Mouse (Mus musculus) lung, embryonic 14.5 days (tissue): ENCODE data around the gene Tedc1. TPM values are rescaled to one million over a fixed set of nuclear protein-coding genes. Genes with fewer than 3 reads are reported as not detected.
A peak's percentile ranks its signal among the peaks of the same experiment; 100 is the strongest.

Experiments used
- ATAC-seq: fragments of 200-750 bp; cut with Nextera tagmentation; 2 replicates; pipeline ENCODE4 v1.8.0; 2017; ENCODE audit warnings: mild to moderate bottlenecking, moderate TSS enrichment, moderate library complexity; ENCODE audit not compliant: insufficient read depth
- DNase-seq: peaks from one replicate; pipeline ENCODE4 v3.0.0-alpha.2; 2015
- H3K27ac ChIP-seq: fragments of 300-500 bp; sonication (generic); 2 replicates; pipeline ENCODE4 v1.5.1; 2014; ENCODE audit warnings: low read depth, mild to moderate bottlenecking, moderate library complexity
- H3K27me3 ChIP-seq: fragments of 300-500 bp; sonication (generic); 2 replicates; pipeline ENCODE4 v1.6.1; 2014; ENCODE audit warnings: low read length, control low read depth; ENCODE audit not compliant: insufficient read depth
- H3K36me3 ChIP-seq: fragments of 300-500 bp; sonication (generic); 2 replicates; pipeline ENCODE4 v1.6.1; 2014; ENCODE audit warnings: control low read depth; ENCODE audit not compliant: insufficient read depth
- H3K4me1 ChIP-seq: fragments of 300-500 bp; sonication (generic); 2 replicates; pipeline ENCODE4 v1.6.1; 2014; ENCODE audit warnings: antibody characterized with exemption, control low read depth; ENCODE audit not compliant: insufficient read depth
- H3K4me2 ChIP-seq: fragments of 300-500 bp; sonication (generic); 2 replicates; pipeline ENCODE4 v1.6.1; 2014; ENCODE audit warnings: mild to moderate bottlenecking
- H3K4me3 ChIP-seq: fragments of 300-500 bp; sonication (generic); 2 replicates; pipeline ENCODE4 v1.5.1; 2014; ENCODE audit warnings: low read depth, low read length
- H3K9ac ChIP-seq: fragments of 300-500 bp; sonication (generic); 2 replicates; pipeline ENCODE4 v1.6.1; 2014
- H3K9me3 ChIP-seq: fragments of 300-500 bp; sonication (generic); 2 replicates; pipeline ENCODE4 v1.6.1; 2016; ENCODE audit warnings: low read depth, low read length, control low read depth
- CTCF ChIP-seq: IDR thresholded peaks from 2 replicates; pipeline ENCODE4 v1.5.1; 2016; ENCODE audit warnings: antibody characterized with exemption, low read depth
- WGBS: fragments of 180-500 bp; shearing (Covaris S2); extraction: QIAGEN DNeasy Blood & Tissue Kit; methylation state at CpG from one replicate; pipeline ENCODE4 v1.1.7; 2014; 5-methylcytosine and 5-hydroxymethylcytosine counted together
- polyA plus RNA-seq: library from polyadenylated mRNA; unstranded; fragments of >200 nt; fragmentation: Nextera tagmentation; extraction: Ambion mirVana; gene quantifications from 2 replicates; pipeline ENCODE4 v1.2.1, GENCODE M21; 2014

The Tedc1 gene
- polyA plus RNA-seq, 1 experiment from 2014 or later, result 35.1 TPM

DNA sequence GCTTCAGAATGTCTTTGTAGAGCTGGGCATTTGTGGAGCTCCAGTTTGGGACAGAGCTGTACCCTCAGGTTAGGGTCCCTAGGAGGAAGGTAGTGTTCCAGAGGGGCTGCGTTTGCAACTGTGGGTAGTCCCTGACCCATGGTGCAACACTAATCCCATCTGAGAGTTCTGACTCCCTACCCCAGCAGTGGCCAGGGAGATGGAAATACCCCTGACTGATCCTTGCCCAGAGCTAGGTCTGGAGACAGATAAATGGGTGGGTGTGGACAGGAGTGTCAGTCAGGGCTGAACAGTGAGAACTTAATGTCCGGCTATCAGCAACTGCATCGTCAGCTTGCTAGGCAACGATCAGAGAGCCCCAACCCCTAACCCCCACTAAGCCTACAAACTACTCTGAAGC, 5.6 kb upstream of the Tedc1 start:
- peaks cover 5% of the 10 kb centered on the region; the same call in 1 of the 2 replicates for H3K36me3 ChIP-seq
- 71% methylated on average over 4 of the region's 4 CpGs for WGBS
- ATAC-seq (no peak), DNase-seq (no peak)
- H3K9ac ChIP-seq, result no peak overlapping the region
- no peak overlapping the region for H3K4me2 ChIP-seq
- TF ChIP-seq CTCF, result no peak
- peaks cover 6% of the 10 kb centered on the region; the same call in 1 of the 2 replicates for H3K4me1 ChIP-seq
- no peaks in the 10 kb centered on the region for H3K9me3 ChIP-seq
- H3K27me3 ChIP-seq, result peaks cover 18% of the 10 kb centered on the region; the same call in 1 of the 2 replicates
- H3K27ac ChIP-seq, result no peak overlapping the region
- H3K4me3 ChIP-seq, result no peak overlapping the region

DNA sequence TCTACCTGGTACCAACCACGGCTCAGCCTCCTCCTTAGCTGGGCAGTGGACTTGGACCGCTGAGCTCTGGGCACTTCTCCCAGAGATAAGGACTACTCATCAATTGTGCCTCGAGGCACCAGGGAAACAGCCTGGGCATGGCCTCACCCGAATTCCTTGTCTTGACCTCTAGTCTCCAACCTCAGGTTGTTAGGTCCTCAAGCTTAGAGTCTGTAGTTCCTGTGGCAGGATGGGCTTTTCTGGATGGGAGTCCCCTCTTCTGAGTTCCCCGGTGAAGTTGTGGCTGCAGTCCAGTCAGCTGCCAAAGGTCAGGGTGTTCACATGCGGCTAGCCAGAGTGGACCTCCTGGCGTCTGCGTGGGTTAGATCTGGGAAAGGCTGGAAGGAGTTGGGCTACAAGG, 5.2 kb upstream of the Tedc1 start:
- H3K4me1 ChIP-seq, result peaks cover 6% of the 10 kb centered on the region; the same call in 1 of the 2 replicates
- no peak overlapping the region for H3K27ac ChIP-seq
- H3K36me3 ChIP-seq, result 0 out of 2 replicates have a peak, but pooled peaks cover under 1% of the 10 kb centered on the region
- H3K4me2 ChIP-seq, result peak overlapping the region; percentile 86
- ATAC-seq (no peak), DNase-seq (no peak)
- H3K4me3 ChIP-seq, result no peak overlapping the region; the same call in 1 of the 2 replicates
- H3K9ac ChIP-seq, result no peak overlapping the region
- no peaks in the 10 kb centered on the region for H3K9me3 ChIP-seq
- no peak for TF ChIP-seq CTCF
- H3K27me3 ChIP-seq, result peaks cover 18% of the 10 kb centered on the region; the same call in 1 of the 2 replicates
- WGBS, result 65% methylated on average over 8 of the region's 8 CpGs

DNA sequence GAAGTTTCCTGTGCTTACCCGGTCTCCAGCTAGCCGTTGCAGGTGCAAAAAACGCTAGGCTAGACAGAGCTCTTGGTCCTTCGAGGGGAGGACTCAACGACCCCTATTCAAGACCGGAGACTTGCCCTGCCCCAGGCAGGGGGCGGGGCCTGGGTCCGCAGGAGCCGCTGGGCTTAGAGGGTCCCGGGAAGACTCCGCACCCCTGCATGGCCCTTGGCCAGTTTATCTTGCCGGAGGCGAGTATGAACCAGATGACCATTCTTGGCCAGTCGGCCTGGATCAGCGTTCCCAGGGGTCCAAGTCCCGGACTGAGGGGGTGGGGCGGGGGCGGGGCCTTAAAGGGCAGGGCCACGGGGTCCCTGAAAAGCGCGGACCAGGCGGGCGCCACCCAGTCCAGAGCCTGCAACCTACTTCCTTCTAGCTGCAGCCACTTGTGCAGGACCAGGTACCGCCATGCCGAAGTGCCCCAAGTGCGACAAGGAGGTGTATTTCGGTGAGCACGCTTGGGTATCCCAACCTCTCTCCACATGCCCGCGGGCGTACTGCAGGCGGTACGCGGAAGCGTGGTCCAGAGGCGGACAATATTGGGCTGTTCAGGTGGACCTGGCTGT, 4.5 kb upstream of the Tedc1 start:
- ATAC-seq (no peak), DNase-seq (peak; percentile 48)
- H3K4me2 ChIP-seq, result peak overlapping the region; percentile 86
- peaks cover 5% of the 10 kb centered on the region; the same call in 1 of the 2 replicates for H3K4me1 ChIP-seq
- no peaks in the 10 kb centered on the region for H3K36me3 ChIP-seq
- H3K27ac ChIP-seq, result no peak overlapping the region
- 1% methylated on average over 36 of the region's 36 CpGs for WGBS
- TF ChIP-seq CTCF, result no peak
- H3K9ac ChIP-seq, result peak overlapping the region; percentile 48
- peaks cover 18% of the 10 kb centered on the region; the same call in 1 of the 2 replicates for H3K27me3 ChIP-seq
- no peaks in the 10 kb centered on the region for H3K9me3 ChIP-seq
- peak overlapping the region; percentile 53 for H3K4me3 ChIP-seq

DNA sequence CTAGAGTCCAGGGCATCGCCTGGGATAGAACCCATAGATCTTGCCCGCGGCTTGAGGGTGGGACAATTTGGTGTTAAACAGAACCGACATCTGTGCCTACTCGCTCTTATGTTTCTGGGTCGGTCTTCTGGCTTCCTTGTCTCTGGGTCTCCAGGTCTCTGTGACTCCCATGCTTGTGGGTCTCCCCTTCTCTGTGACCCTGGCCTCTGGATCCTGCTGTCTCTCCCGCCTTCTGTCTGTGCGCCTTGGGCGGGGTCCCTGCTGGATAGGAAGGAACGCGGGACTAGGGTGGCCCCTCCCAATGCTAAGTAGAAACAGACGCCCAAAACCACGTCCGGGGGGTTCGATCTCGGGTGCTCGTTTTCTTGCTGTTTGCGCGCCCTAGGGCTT, 4.0 kb upstream of the Tedc1 start:
- H3K9ac ChIP-seq, result peak overlapping the region; percentile 48
- peaks cover 9% of the 10 kb centered on the region for H3K4me1 ChIP-seq
- DNase-seq (no peak), ATAC-seq (no peak)
- no peaks in the 10 kb centered on the region for H3K36me3 ChIP-seq
- no peak for TF ChIP-seq CTCF
- 20% methylated on average over 19 of the region's 19 CpGs for WGBS
- no peak overlapping the region for H3K27ac ChIP-seq
- no peaks in the 10 kb centered on the region for H3K9me3 ChIP-seq
- peak overlapping the region; percentile 53 for H3K4me3 ChIP-seq
- peak overlapping the region; percentile 86 for H3K4me2 ChIP-seq
- peaks cover 18% of the 10 kb centered on the region; the same call in 1 of the 2 replicates for H3K27me3 ChIP-seq

DNA sequence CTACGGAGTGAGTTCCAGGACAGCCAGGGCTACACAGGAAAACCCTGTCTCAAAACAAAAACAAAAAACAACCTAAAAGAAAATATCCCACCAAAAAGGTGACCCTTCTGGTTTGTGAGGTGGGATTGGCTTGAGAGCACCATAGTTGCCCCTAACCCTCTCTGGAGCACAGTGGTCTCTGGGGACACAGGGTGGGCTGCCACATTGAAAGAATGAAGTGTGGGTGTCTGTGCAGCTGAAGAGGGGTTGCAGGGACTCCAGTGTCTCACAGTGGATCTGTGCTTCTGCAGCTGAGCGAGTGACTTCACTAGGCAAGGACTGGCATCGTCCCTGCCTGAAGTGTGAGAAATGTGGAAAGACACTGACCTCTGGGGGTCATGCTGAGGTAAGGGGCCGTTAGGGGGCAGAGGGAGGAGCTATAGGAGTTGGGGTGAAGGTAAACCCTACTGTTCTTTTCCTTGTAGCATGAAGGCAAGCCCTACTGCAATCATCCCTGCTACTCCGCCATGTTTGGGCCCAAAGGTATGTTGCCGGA, 3.2 kb upstream of the Tedc1 start:
- H3K4me1 ChIP-seq, result peaks cover 9% of the 10 kb centered on the region
- WGBS, result 73% methylated on average over 6 of the region's 6 CpGs
- H3K4me3 ChIP-seq, result peak overlapping the region; percentile 53; the same call in 1 of the 2 replicates

DNA sequence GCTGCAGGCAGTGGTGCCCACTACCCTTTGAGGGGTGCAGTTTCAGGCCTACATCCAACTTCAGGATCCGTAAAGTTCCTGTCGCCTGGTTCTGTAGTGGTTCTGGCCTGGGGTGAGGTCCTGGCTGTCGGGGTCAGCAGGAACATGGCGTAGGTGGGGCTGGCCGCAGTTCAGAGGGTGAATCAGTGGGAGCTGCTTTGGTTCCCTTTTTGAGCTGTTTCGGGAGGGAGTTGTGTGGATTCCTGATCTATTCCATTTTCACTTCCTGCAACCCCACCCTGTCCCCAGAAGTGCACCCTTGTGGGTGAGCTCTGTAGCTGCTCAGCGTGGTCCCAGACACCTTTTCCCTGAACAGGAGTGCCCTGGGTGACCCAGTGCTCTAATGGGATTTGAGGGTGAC, 2.2 kb upstream of the Tedc1 start:
- peaks cover 9% of the 10 kb centered on the region for H3K4me1 ChIP-seq
- no peaks in the 10 kb centered on the region for H3K36me3 ChIP-seq
- WGBS, result 89% methylated on average over 7 of the region's 7 CpGs
- H3K9ac ChIP-seq, result no peak overlapping the region
- TF ChIP-seq CTCF, result no peak
- no peak overlapping the region for H3K4me3 ChIP-seq
- H3K4me2 ChIP-seq, result no peak overlapping the region
- H3K27ac ChIP-seq, result no peak overlapping the region
- H3K9me3 ChIP-seq, result no peaks in the 10 kb centered on the region
- DNase-seq, result no peak
- ATAC-seq, result no peak
- H3K27me3 ChIP-seq, result peaks cover 18% of the 10 kb centered on the region; the same call in 1 of the 2 replicates

More for the DNA sequence above, 3.2 kb upstream of the Tedc1 start:
- Histone ChIP-seq H3K9me3 (no peaks in the 10 kb centered on the region), H3K9ac (no peak overlapping the region), H3K27me3 (peaks cover 18% of the 10 kb centered on the region; the same call in 1 of the 2 replicates), H3K27ac (no peak overlapping the region), H3K4me2 (no peak overlapping the region; the same call in 1 of the 2 replicates), H3K36me3 (no peaks in the 10 kb centered on the region)
- DNase-seq, result no peak
- no peak for ATAC-seq
- TF ChIP-seq CTCF, result no peak

DNA sequence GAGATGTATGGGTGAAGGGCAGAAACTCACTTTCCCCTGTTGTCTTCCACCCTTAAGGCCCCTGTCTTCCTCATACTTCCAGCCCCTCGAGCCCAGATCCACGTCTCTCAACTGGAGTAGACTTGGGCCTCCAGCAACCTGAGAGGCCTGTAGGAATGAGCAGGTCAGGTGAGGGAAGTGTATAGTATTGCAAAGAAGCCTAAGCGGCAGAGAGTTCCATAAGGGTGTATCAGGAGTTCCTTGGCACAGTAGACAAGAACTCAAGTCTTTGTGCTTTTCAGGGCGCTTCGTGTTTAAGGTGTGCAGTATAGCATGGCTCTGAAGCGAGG, 1.5 kb upstream of the Tedc1 start:
- H3K27ac ChIP-seq, result peak overlapping the region; percentile 90
- TF ChIP-seq CTCF, result no peak
- 73% methylated on average over 6 of the region's 6 CpGs for WGBS
- no peaks in the 10 kb centered on the region for H3K9me3 ChIP-seq
- no peaks in the 10 kb centered on the region for H3K36me3 ChIP-seq
- peaks cover 18% of the 10 kb centered on the region; the same call in 1 of the 2 replicates for H3K27me3 ChIP-seq
- H3K4me1 ChIP-seq, result peaks cover 9% of the 10 kb centered on the region
- peak overlapping the region; percentile 65 for H3K4me3 ChIP-seq
- no peak overlapping the region; the same call in 1 of the 2 replicates for H3K9ac ChIP-seq
- ATAC-seq, result no peak
- peak overlapping the region; percentile 89 for H3K4me2 ChIP-seq
- peak; percentile 23 for DNase-seq
